Mouse (Mus musculus) hindbrain, postnatal 0 days (tissue): ENCODE data around the gene Mlph. TPM values are rescaled to one million over a fixed set of nuclear protein-coding genes. Genes with fewer than 3 reads are reported as not detected.
A peak's percentile ranks its signal among the peaks of the same experiment; 100 is the strongest.

Experiments
- ATAC-seq: fragments of 200-750 bp; cut with Nextera tagmentation; 2 replicates; pipeline ENCODE4 v1.8.0; 2017; ENCODE audit warnings: mild to moderate bottlenecking, moderate TSS enrichment, moderate library complexity
- DNase-seq: peaks from one replicate; pipeline ENCODE4 v3.0.0-alpha.2; 2015; ENCODE audit warnings: low spot score
- H3K27ac ChIP-seq: fragments of 300-500 bp; sonication (generic); 2 replicates; pipeline ENCODE4 v1.5.1; 2014; ENCODE audit warnings: mild to moderate bottlenecking
- H3K27me3 ChIP-seq: fragments of 300-500 bp; sonication (generic); 2 replicates; pipeline ENCODE4 v1.6.1; 2014; ENCODE audit warnings: low read length, mixed read lengths; ENCODE audit not compliant: insufficient read depth
- H3K36me3 ChIP-seq: fragments of 300-500 bp; sonication (generic); 2 replicates; pipeline ENCODE4 v1.6.1; 2014; ENCODE audit warnings: low read length, mixed read lengths; ENCODE audit not compliant: insufficient read depth
- H3K4me1 ChIP-seq: fragments of 300-500 bp; sonication (generic); 2 replicates; pipeline ENCODE4 v1.6.1; 2014; ENCODE audit warnings: antibody characterized with exemption, low read length, mixed read lengths; ENCODE audit not compliant: insufficient read depth
- H3K4me2 ChIP-seq: fragments of 300-500 bp; sonication (generic); 2 replicates; pipeline ENCODE4 v1.6.1; 2014; ENCODE audit warnings: low read depth, mild to moderate bottlenecking, low read length, moderate library complexity, mixed read lengths
- H3K4me3 ChIP-seq: fragments of 300-500 bp; sonication (generic); 2 replicates; pipeline ENCODE4 v1.5.1; 2014; ENCODE audit warnings: low read length
- H3K9ac ChIP-seq: fragments of 300-500 bp; sonication (generic); replicated peaks from 2 replicates; pipeline ENCODE4 v1.6.1; 2014; ENCODE audit warnings: mild to moderate bottlenecking, low read length, moderate library complexity, mixed read lengths
- H3K9me3 ChIP-seq: fragments of 300-500 bp; sonication (generic); 2 replicates; pipeline ENCODE4 v1.6.1; 2016; ENCODE audit warnings: low read length, mixed read lengths
- CTCF ChIP-seq: IDR thresholded peaks from 2 replicates; pipeline ENCODE4 v1.5.1; 2016; ENCODE audit warnings: antibody characterized with exemption, control low read depth, low read depth
- WGBS: fragments of 180-500 bp; shearing (Covaris S2); extraction: QIAGEN DNeasy Blood & Tissue Kit; methylation state at CpG from one replicate; pipeline ENCODE4 v1.1.7; 2014; 5-methylcytosine and 5-hydroxymethylcytosine counted together
- polyA plus RNA-seq: library from polyadenylated mRNA; unstranded; fragments of >200 nt; fragmentation: Nextera tagmentation; extraction: Ambion mirVana; gene quantifications from 2 replicates; pipeline ENCODE4 v1.2.1, GENCODE M21; 2015
- total RNA-seq: library from RNA; depleted of rRNA; stranded (reverse); fragments of >200 nt; gene quantifications from 2 replicates; pipeline ENCODE4 v1.2.3, GENCODE M21; 2014

Gene Mlph
- total and polyA plus RNA-seq, 2 experiments from 2014 or later, result 0.51 to 0.63 TPM

DNA sequence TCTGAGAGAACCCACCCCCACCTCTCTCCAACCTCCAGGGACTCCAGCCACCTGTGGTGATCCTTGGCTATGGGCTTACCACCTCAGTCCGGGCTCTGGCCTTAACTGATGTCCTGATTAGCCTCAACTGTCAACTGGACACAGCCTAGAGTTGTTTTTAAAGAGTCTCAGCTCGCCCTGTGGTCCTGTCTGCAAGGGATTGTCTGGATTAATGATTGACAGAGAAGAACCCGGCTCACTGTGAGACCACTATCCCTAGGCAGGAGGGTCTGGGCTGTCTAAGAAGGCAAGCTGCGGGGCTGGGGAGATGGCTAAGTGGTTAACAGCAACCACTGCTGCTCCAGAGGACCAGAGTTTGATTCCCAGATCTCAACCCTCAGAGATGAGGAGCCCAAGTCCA, 47.6 kb downstream of the Mlph start:
- no peak for DNase-seq
- no peaks in the 10 kb centered on the region for H3K4me1 ChIP-seq
- no peak overlapping the region for H3K4me2 ChIP-seq
- H3K27ac ChIP-seq, result no peak overlapping the region
- 43% methylated on average over 4 of the region's 4 CpGs for WGBS
- no peak for TF ChIP-seq CTCF
- no peaks in the 10 kb centered on the region; the same call in 1 of the 2 replicates for H3K27me3 ChIP-seq
- H3K4me3 ChIP-seq, result no peak overlapping the region
- H3K36me3 ChIP-seq, result no peaks in the 10 kb centered on the region
- H3K9ac ChIP-seq, result no peak overlapping the region
- no peaks in the 10 kb centered on the region for H3K9me3 ChIP-seq
- ATAC-seq, result 0 out of 2 replicates have a peak, but pooled peaks have one; percentile 2

DNA sequence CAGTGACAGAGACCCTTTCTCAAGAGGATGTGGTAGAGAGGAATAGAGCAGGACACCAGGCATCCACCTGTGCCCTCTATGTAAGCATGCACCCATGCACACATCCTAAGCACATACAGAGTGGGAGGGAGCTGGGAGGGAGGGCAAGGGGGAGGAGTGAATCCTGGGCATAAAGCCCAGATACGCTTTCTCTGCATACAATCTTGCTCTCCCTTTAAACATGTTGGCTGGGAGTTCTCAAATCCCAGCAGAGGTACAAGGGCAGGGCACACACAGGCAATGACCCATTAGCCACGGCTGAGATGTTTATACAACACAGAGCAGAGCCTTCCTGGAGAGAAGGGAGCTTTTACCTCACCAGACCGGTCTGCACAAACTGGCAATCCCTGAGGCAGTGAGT, 48.1 kb downstream of the Mlph start:
- no peak overlapping the region for H3K4me2 ChIP-seq
- peaks cover 3% of the 10 kb centered on the region for H3K4me1 ChIP-seq
- no peak for TF ChIP-seq CTCF
- no peak overlapping the region for H3K9ac ChIP-seq
- DNase-seq (no peak), ATAC-seq (peak; percentile 60; the same call in 1 of the 2 replicates)
- H3K9me3 ChIP-seq, result no peaks in the 10 kb centered on the region
- no peaks in the 10 kb centered on the region; the same call in 1 of the 2 replicates for H3K27me3 ChIP-seq
- 15% methylated on average over 3 of the region's 3 CpGs for WGBS
- H3K4me3 ChIP-seq, result no peak overlapping the region
- H3K27ac ChIP-seq, result no peak overlapping the region
- no peaks in the 10 kb centered on the region for H3K36me3 ChIP-seq

DNA sequence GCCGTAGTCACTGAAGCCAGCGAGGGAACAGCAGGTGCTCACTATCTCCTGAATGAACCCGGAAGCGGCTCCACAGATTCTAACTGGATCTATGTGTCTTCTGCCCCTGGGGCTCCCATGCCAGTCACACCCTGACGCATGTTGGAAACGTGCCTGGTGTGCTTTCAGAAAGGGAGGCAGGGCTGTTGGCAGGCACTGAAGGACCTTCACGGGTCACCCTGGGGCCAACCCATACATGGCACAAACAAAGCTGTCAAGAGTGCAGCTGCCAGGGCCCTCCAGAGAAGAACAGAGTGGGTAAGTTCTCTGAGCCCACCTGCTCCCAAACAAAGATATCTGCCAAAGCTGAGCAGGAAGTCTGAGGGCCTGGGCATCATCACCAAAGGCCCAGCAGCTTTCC, 52.7 kb downstream of the Mlph start:
- H3K27me3 ChIP-seq, result no peaks in the 10 kb centered on the region
- TF ChIP-seq CTCF, result no peak
- H3K9me3 ChIP-seq, result no peaks in the 10 kb centered on the region
- peak; percentile 76 for DNase-seq
- no peak overlapping the region for H3K27ac ChIP-seq
- WGBS, result 33% methylated on average over 7 of the region's 7 CpGs
- H3K9ac ChIP-seq, result no peak overlapping the region
- H3K4me3 ChIP-seq, result no peak overlapping the region
- H3K4me1 ChIP-seq, result peaks cover 5% of the 10 kb centered on the region
- no peaks in the 10 kb centered on the region for H3K36me3 ChIP-seq
- ATAC-seq, result peak; percentile 76
- H3K4me2 ChIP-seq, result no peak overlapping the region

DNA sequence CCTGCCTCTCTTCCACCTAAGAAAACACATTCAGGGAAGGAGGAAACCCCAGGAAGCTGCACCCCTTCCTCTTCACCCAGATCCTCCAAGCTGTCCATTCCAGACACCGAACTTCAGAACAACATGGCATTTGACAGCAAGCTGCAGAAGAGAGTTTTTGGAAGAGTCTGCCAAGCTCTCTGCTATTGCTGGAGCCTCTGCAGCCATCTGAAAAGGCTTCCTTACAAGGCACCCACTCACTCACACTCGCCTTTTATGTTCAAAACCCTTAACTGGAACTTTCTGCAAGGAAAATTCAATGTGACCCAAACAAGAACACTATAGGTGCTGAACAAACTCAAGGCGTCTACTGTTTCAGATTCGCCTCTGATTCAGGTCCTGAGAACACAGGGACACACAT, 53.8 kb downstream of the Mlph start:
- Histone ChIP-seq H3K4me2 (no peak overlapping the region), H3K27me3 (no peaks in the 10 kb centered on the region), H3K36me3 (no peaks in the 10 kb centered on the region), H3K9me3 (no peaks in the 10 kb centered on the region), H3K4me1 (peaks cover 8% of the 10 kb centered on the region), H3K27ac (no peak overlapping the region), H3K4me3 (no peak overlapping the region), H3K9ac (no peak overlapping the region)
- 76% methylated on average over 4 of the region's 4 CpGs for WGBS
- no peak for ATAC-seq
- DNase-seq, result no peak
- TF ChIP-seq CTCF, result no peak

DNA sequence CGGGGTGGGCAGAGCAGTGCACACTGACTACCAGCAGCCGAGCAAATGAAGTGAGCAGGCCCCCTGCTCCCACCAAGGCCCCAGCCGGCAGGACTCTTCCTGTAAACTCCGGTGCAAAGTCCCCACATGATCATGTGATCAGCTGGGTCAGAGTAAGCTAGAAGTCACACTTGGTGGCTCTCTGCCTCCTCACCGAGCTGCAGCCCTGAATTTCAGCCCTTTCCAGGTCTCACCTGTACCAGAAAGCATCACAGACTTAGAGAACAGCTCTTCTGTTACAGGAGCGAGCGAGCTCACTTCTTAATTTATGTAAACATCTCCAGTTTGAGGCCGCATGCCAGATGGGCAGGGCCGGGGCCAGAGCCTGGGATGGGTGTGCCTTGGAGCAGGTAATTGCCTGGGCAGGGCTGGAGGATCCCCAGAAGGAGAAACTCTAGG, 54.5 kb downstream of the Mlph start, which contains the start of gene Rab17:
Rab17 (minus strand) TSS at position 315 of the 438 bp plus-strand sequence.
- Histone ChIP-seq H3K27ac (no peak within 1 kb of the TSS), H3K9me3 (no peaks in the 10 kb centered on the region), H3K9ac (no peak within 1 kb of the TSS), H3K27me3 (no peaks in the 10 kb centered on the region), H3K4me1 (peaks cover 8% of the 10 kb centered on the region), H3K36me3 (no peaks in the 10 kb centered on the region), H3K4me2 (no peak within 1 kb of the TSS), H3K4me3 (no peak within 1 kb of the TSS)
- WGBS, result 48% methylated on average over 9 of the region's 9 CpGs
- no peak for TF ChIP-seq CTCF
- ATAC-seq (no peak), DNase-seq (no peak)

DNA sequence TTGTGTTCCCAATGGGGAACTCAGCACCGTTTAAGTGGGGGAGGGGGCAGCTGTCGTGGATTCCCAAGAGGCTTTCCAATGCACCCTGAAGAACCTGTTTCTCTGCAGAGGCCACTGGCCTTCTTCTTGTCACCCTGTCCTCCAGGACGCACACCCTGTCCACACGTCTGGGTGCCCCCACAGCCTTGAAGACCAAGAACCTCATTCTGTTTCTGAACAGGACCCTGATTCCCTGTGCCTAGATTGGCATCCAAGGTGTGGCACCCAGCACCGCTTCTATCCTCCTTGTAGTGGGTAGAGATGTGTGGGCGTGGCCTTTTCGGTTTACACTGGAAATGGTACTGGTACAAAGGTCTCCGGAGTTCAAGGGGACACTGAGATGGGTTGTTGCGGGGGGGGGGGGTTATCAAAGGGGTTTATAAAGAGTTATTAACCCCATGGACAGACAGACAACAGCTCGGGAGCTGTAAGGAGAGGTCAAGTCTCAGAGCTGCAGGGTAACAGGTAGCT, 55.1 kb downstream of the Mlph start:
- no peak for TF ChIP-seq CTCF
- Histone ChIP-seq H3K4me3 (no peak overlapping the region), H3K9ac (no peak overlapping the region), H3K27me3 (no peaks in the 10 kb centered on the region), H3K36me3 (no peaks in the 10 kb centered on the region), H3K4me1 (peaks cover 10% of the 10 kb centered on the region), H3K27ac (no peak overlapping the region), H3K4me2 (no peak overlapping the region), H3K9me3 (no peaks in the 10 kb centered on the region)
- 84% methylated on average over 10 of the region's 10 CpGs for WGBS
- ATAC-seq (no peak), DNase-seq (no peak)

DNA sequence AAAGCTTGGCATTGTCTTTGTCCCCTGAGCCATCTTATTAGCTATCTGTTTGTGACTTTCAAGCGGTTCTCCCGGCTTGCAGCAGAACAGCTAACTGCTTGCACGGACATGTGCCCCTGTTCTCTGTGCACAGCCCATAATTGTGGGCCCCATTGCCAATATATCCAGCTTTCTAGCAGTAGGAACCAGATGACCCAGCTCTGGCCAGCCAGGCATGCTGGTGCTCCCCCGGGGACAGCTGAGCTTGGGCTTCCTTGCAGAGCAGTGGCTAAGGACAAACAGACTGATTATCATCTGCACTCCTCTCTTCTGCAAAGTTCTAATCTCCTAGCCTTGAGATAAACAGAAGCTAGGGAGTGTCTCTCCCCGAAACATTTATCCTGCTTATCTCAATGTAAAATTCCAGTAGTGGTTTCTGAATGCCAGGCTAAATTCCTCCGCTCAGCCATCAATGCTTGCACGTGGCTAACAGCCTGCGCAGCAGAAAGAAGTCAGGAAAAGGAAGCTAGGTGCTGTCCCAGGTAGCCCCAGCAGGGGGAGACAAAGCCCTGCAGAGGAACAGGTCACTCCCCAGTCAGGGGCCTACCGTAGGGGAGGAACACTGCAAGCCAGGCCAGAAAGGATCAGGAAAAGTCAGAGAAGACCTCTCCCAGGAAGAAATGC, 58.2 kb downstream of the Mlph start:
- H3K4me2 ChIP-seq, result no peak overlapping the region
- WGBS, result 12% methylated on average over 9 of the region's 9 CpGs
- no peak overlapping the region for H3K9ac ChIP-seq

More for the DNA sequence above, 58.2 kb downstream of the Mlph start:
- H3K27me3 ChIP-seq, result no peaks in the 10 kb centered on the region
- H3K4me1 ChIP-seq, result peaks cover 14% of the 10 kb centered on the region; the same call in 1 of the 2 replicates
- DNase-seq (peak; percentile 93), ATAC-seq (peak; percentile 80)
- H3K27ac ChIP-seq, result no peak overlapping the region
- no peak overlapping the region for H3K4me3 ChIP-seq
- no peaks in the 10 kb centered on the region for H3K9me3 ChIP-seq
- TF ChIP-seq CTCF, result peak; percentile 99
- H3K36me3 ChIP-seq, result no peaks in the 10 kb centered on the region
